Mouse (Mus musculus): ENCODE data around the gene Syngr3.
A peak's percentile ranks its signal among the peaks of the same experiment; 100 is the strongest.
"Not testable (repeated sequence)": the region's sequence is repeated elsewhere in the genome, so short reads cannot be mapped to it uniquely, and the experiment has no call there.

Syngr3 gene

GRCm38 (mm10) chr17:24674277-24674676, 15.5 kb downstream of the Syngr3 start:
- no peak for DNase-seq

- DNase-seq, result no peak
These were observed 17.6 kb downstream of the Syngr3 start for GRCm38 (mm10) chr17:24672141-24672540.

- no peak for DNase-seq
These were observed 18.4 kb downstream of the Syngr3 start for GRCm38 (mm10) chr17:24671346-24671745.

GRCm38 (mm10) chr17:24670246-24670844, 19.4 kb downstream of the Syngr3 start:
- DNase-seq, result peak; percentile 39

- peak; percentile 94 for DNase-seq
These were observed 20.1 kb downstream of the Syngr3 start, which contains the start of gene Zfp598 for GRCm38 (mm10) chr17:24669545-24670245. TSS of gene Zfp598 (plus strand) at chr17:24669687.

- not testable (repeated sequence) for DNase-seq
These were observed 20.6 kb downstream of the Syngr3 start for GRCm38 (mm10) chr17:24669214-24669544.

- DNase-seq, result peak; percentile 84
These were observed 22.3 kb downstream of the Syngr3 start for GRCm38 (mm10) chr17:24667416-24667815.

- peak; percentile 43 for DNase-seq
These were observed 22.7 kb downstream of the Syngr3 start for GRCm38 (mm10) chr17:24667011-24667410.

- no peak for DNase-seq
These were observed 31.6 kb downstream of the Syngr3 start, which contains the start of gene Npw for GRCm38 (mm10) chr17:24658017-24658758. TSS of gene Npw (minus strand) at chr17:24658457.

GRCm38 (mm10) chr17:24654969-24655368, 34.8 kb downstream of the Syngr3 start:
- DNase-seq, result no peak

GRCm38 (mm10) chr17:24653967-24654710, 35.6 kb downstream of the Syngr3 start:
- peak; percentile 73 for DNase-seq

- DNase-seq, result no peak
These were observed 37.9 kb downstream of the Syngr3 start for GRCm38 (mm10) chr17:24651835-24652234.

GRCm38 (mm10) chr17:24650766-24651165, 39.0 kb downstream of the Syngr3 start:
- DNase-seq, result no peak

GRCm38 (mm10) chr17:24650070-24650616, 39.6 kb downstream of the Syngr3 start, which contains the start of gene Slc9a3r2:
TSS of gene Slc9a3r2 (minus strand) at chr17:24650327.
- peak; percentile 81 for DNase-seq

- DNase-seq, result peak; percentile 87
These were observed 40.1 kb downstream of the Syngr3 start for GRCm38 (mm10) chr17:24649581-24650069.

GRCm38 (mm10) chr17:24648731-24649377, 40.9 kb downstream of the Syngr3 start:
- DNase-seq, result peak; percentile 69

- peak; percentile 65 for DNase-seq
These were observed 42.3 kb downstream of the Syngr3 start for GRCm38 (mm10) chr17:24647493-24647892.

GRCm38 (mm10) chr17:24646381-24646780, 43.4 kb downstream of the Syngr3 start:
- no peak for DNase-seq

- no peak for DNase-seq
These were observed 43.8 kb downstream of the Syngr3 start for GRCm38 (mm10) chr17:24645916-24646315.

GRCm38 (mm10) chr17:24644875-24645721, 44.7 kb downstream of the Syngr3 start:
- no peak for DNase-seq
